Mouse (Mus musculus) intestine, embryonic 15.5 days (tissue): Measurements from ENCODE around the gene Olfr503. TPM values are rescaled to one million over a fixed set of nuclear protein-coding genes. Genes with fewer than 3 reads are reported as not detected.
"Not testable (repeated sequence)": the region's sequence is repeated elsewhere in the genome, so short reads cannot be mapped to it uniquely, and the experiment has no call there.

Experiments used
- ATAC-seq: fragments of 200-750 bp; cut with Nextera tagmentation; 2 replicates; pipeline ENCODE4 v1.8.0; 2017; ENCODE audit warnings: moderate TSS enrichment, moderate library complexity
- H3K27ac ChIP-seq: fragments of 300-500 bp; sonication (generic); 2 replicates; pipeline ENCODE4 v1.5.1; 2015; ENCODE audit warnings: mild to moderate bottlenecking, inconsistent platforms
- H3K27me3 ChIP-seq: fragments of 300-500 bp; sonication (generic); replicated peaks from 2 replicates; pipeline ENCODE4 v1.6.1; 2015; ENCODE audit warnings: inconsistent platforms
- H3K36me3 ChIP-seq: fragments of 300-500 bp; sonication (generic); 2 replicates; pipeline ENCODE4 v1.6.1; 2015; ENCODE audit warnings: inconsistent platforms
- H3K4me1 ChIP-seq: fragments of 300-500 bp; sonication (generic); replicated peaks from 2 replicates; pipeline ENCODE4 v1.6.1; 2015; ENCODE audit warnings: inconsistent platforms
- H3K4me2 ChIP-seq: fragments of 300-500 bp; sonication (generic); replicated peaks from 2 replicates; pipeline ENCODE4 v1.6.1; 2015; ENCODE audit warnings: mild to moderate bottlenecking, inconsistent platforms
- H3K4me3 ChIP-seq: fragments of 300-500 bp; sonication (generic); replicated peaks from 2 replicates; pipeline ENCODE4 v1.5.1; 2015; ENCODE audit warnings: inconsistent platforms
- H3K9ac ChIP-seq: fragments of 300-500 bp; sonication (generic); 2 replicates; pipeline ENCODE4 v1.6.1; 2015; ENCODE audit warnings: inconsistent platforms
- H3K9me3 ChIP-seq: fragments of 300-500 bp; sonication (generic); 2 replicates; pipeline ENCODE4 v1.6.1; 2016; ENCODE audit warnings: inconsistent platforms
- WGBS: fragments of 180-500 bp; shearing (Covaris S2); methylation state at CpG from one replicate; pipeline ENCODE4 v1.1.7; 2015; 5-methylcytosine and 5-hydroxymethylcytosine counted together
- polyA plus RNA-seq: library from polyadenylated mRNA; unstranded; fragments of >200 nt; fragmentation: Nextera tagmentation; extraction: Ambion mirVana; gene quantifications from 2 replicates; pipeline ENCODE4 v1.2.1, GENCODE M21; 2015

The Olfr503 gene
- polyA plus RNA-seq: not detected in 2 replicates

- not testable (repeated sequence) for H3K4me2 ChIP-seq, H3K27me3 ChIP-seq, H3K36me3 ChIP-seq, H3K4me1 ChIP-seq, ATAC-seq, H3K4me3 ChIP-seq, H3K27ac ChIP-seq, H3K9me3 ChIP-seq, H3K9ac ChIP-seq
- WGBS: 43% methylated on average over 1 of the region's 1 CpGs
Observed at GRCm38 (mm10) chr7:108544227-108544626, at the start of gene Olfr503. TSS of gene Olfr503 (plus strand) at chr7:108544527.

DNA sequence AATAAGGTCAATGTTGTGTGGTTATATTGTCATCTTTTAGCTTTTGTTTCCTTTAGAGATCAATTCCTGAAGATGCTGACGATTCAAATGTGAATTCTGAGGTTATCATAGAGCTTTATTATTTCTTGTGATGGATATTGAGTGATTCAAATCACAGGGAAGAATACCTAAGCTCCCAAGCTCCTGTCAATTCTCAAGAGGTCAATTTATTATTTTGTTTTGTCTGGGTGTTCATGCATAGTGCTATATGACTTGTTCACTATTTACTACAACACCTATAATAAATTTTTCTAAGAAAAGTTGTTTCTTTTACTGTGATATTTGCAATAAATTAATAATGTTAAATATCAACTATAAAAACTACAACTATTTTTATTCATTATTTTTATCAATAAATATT, 19.4 kb upstream of the Olfr503 start, which contains the start of gene Olfr502:
Olfr502 (minus strand) TSS at position 101 of the 400 bp plus-strand sequence.
- H3K9me3 ChIP-seq: no peaks in the 10 kb centered on the region
- 73% methylated on average over 1 of the region's 1 CpGs for WGBS
- ATAC-seq: no peak
- H3K9ac ChIP-seq: no peak within 1 kb of the TSS
- no peak within 1 kb of the TSS for H3K27ac ChIP-seq
- H3K4me1 ChIP-seq: no peaks in the 10 kb centered on the region
- no peaks in the 10 kb centered on the region for H3K27me3 ChIP-seq
- H3K4me3 ChIP-seq: no peak within 1 kb of the TSS
- H3K36me3 ChIP-seq: no peaks in the 10 kb centered on the region
- H3K4me2 ChIP-seq: no peak within 1 kb of the TSS

DNA sequence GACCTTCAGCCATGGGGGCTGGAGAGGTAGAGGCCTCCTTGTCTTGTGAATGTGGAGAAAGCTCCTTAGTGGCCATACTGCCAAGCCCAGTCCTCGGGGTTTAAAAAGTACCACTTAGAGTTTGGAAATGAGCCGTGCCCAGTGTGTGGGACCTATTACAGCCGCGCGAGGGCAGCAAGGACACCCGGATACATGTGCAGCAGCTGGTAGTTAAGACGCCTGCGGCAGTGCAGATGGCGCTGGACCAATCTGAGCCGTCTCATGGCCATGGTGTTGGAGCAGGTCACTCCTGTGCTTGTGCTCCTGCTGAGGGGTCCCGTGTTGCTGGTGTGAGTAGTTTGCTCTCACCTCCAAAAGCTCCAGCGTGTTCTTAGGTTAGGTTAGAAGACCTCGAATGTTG, 1.9 kb upstream of the Olfr503 start:
- no peaks in the 10 kb centered on the region for H3K4me1 ChIP-seq
- H3K36me3 ChIP-seq: no peaks in the 10 kb centered on the region
- H3K9ac ChIP-seq: no peak overlapping the region
- H3K27me3 ChIP-seq: no peaks in the 10 kb centered on the region
- H3K4me3 ChIP-seq: no peak overlapping the region
- 78% methylated on average over 13 of the region's 13 CpGs for WGBS
- no peak for ATAC-seq
- no peaks in the 10 kb centered on the region for H3K9me3 ChIP-seq
- H3K27ac ChIP-seq: no peak overlapping the region
- no peak overlapping the region for H3K4me2 ChIP-seq

- no peak for ATAC-seq
- Histone ChIP-seq H3K4me1 (no peaks in the 10 kb centered on the region), H3K9me3 (no peaks in the 10 kb centered on the region), H3K9ac (no peak within 1 kb of the TSS), H3K4me2 (no peak within 1 kb of the TSS), H3K4me3 (no peak within 1 kb of the TSS), H3K36me3 (no peaks in the 10 kb centered on the region), H3K27me3 (no peaks in the 10 kb centered on the region), H3K27ac (no peak within 1 kb of the TSS)
- 86% methylated on average over 1 of the region's 1 CpGs for WGBS
Observed at GRCm38 (mm10) chr7:108565693-108566092, 21.4 kb downstream of the Olfr503 start, which contains the start of gene Olfr504. TSS of gene Olfr504 (minus strand) at chr7:108565793.

DNA sequence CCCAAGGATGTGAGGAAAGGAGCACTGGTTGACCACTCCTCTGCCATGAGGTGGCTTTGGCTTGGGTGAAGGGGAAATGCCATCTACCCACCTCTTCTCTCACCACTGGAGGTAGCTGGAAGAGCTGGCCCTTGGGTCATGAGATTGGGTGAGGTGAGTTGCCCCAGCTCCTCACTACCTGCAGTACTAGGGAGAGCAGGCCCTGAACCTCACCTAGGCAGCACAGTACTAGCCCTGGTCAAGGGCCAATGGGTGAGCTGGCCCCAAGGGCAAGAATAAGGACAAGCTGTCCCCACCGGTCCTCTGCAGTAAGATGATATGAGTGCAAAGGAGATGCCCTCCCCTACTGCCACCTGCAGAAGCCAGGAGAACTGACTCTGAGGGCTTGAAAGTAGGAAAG, 45.5 kb downstream of the Olfr503 start:
- Histone ChIP-seq H3K36me3 (no peaks in the 10 kb centered on the region), H3K4me1 (no peaks in the 10 kb centered on the region), H3K4me2 (no peak overlapping the region), H3K9ac (no peak overlapping the region), H3K27me3 (no peaks in the 10 kb centered on the region), H3K9me3 (no peaks in the 10 kb centered on the region), H3K27ac (no peak overlapping the region), H3K4me3 (no peak overlapping the region)
- no peak for ATAC-seq
- whole genome bisulfite sequencing: 93% methylated on average over 1 of the region's 1 CpGs

Other genes starting within 250 kb of the Olfr503 start
- gene Olfr491, start 231.1 kb upstream of the Olfr503 start, polyA plus RNA-seq: not detected in 2 replicates
- gene Olfr492, start 220.9 kb upstream of the Olfr503 start, polyA plus RNA-seq: not detected in 2 replicates
- gene Olfr493, start 197.5 kb upstream of the Olfr503 start, polyA plus RNA-seq: not detected in 2 replicates
- not detected in 2 replicates for gene Olfr494, start 179.2 kb upstream of the Olfr503 start, polyA plus RNA-seq
- gene Olfr495, start 151.4 kb upstream of the Olfr503 start, polyA plus RNA-seq: not detected in 2 replicates
- not detected in 2 replicates for gene Olfr497, start 124.1 kb upstream of the Olfr503 start, polyA plus RNA-seq
- not detected in 2 replicates for gene Olfr498, start 79.2 kb upstream of the Olfr503 start, polyA plus RNA-seq
- not detected in 2 replicates for gene Olfr502, start 19.5 kb upstream of the Olfr503 start, polyA plus RNA-seq
- not detected in 2 replicates for gene Olfr504, start 21.3 kb downstream of the Olfr503 start, polyA plus RNA-seq
- 0.04 TPM in 1 of 2 replicates, not detected in the other for gene Olfr506, start 66.3 kb downstream of the Olfr503 start, polyA plus RNA-seq
- not detected in 2 replicates for gene Olfr507, start 77.3 kb downstream of the Olfr503 start, polyA plus RNA-seq
- gene Olfr508, start 85.5 kb downstream of the Olfr503 start, polyA plus RNA-seq: not detected in 2 replicates
- not detected in 2 replicates for gene Olfr509, start 107.4 kb downstream of the Olfr503 start, polyA plus RNA-seq
- gene Olfr510, start 121.9 kb downstream of the Olfr503 start, polyA plus RNA-seq: not detected in 2 replicates
- not detected in 2 replicates for gene Olfr512, start 168.8 kb downstream of the Olfr503 start, polyA plus RNA-seq
- gene Olfr513, start 206.4 kb downstream of the Olfr503 start, polyA plus RNA-seq: not detected in 2 replicates